Comparison of ENCODE assay signal across 8 mouse cellular contexts in the genomic region with DNA sequence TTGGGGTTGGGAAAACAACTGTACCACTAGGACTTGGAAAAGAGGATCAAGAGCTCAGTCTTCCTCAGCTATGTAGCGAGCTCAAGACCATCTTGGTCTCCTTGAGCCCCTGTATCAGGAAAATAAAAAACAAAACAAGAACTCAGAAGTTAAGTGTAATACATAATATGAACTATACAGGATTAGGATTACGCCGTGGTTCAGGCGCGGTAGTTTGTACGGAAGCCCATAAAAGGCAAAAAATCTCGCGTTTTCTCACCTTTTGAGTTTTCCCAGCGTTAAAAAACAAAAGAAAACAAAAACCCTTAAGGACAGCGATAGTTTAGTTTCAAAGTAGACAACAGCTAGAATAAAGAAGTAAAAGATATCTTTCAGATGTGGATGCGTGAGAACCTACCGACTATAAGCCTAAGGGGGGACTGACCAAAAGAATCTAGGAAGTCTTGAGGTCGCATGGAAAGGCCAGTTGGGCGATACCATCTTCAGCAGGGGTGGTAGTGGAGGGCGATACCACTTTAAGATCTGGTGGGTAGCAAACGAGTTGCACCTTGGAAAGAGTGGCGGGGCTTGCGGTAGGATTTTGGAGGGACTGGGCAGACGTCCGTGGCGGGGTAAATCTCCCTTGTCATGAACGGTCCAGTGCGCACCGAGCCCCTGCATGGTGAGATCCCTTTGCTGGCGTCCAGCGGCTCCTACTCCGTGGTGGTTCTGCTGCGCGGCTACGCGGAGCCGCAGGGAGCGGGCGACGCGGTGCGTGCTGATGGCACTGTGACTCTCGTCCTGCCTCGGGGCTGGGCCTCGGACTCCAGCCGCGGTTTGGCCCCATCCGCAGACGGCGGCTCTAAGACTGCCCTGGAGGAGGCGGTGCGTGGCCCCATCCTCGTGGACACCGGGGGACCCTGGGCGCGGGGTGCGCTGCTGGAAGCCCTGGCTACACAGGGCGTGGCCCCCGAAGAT. TPM values are rescaled to one million over a fixed set of nuclear protein-coding genes. Genes with fewer than 3 reads are reported as not detected.
A peak's percentile ranks its signal among the peaks of the same experiment; 100 is the strongest.
DNase-seq lines count a peak whose midpoint lies in the region; ATAC-seq and TF ChIP-seq lines count a peak whose summit lies in the region.

TSS of gene Mblac1 (plus strand) at position 544 of the 957 bp plus-strand sequence.

- H3K36me3 ChIP-seq in heart, embryonic 11.5 days (ENCODE audit: control insufficient read depth, insufficient read depth, low read length), result peaks cover 3% of the 10 kb centered on the region; the same call in 1 of the 2 replicates
- H3K36me3 ChIP-seq in kidney, embryonic 16.5 days (ENCODE audit: insufficient read depth, low read length), result peaks cover 11% of the 10 kb centered on the region
- peaks cover 35% of the 10 kb centered on the region for H3K36me3 ChIP-seq in liver, embryonic 12.5 days
- H3K36me3 ChIP-seq in stomach, embryonic 15.5 days, result no peaks in the 10 kb centered on the region

- peak; percentile 79 for DNase-seq in B cell, adult 2 months
- peak; percentile 62 to 75 for DNase-seq in natural killer cell, adult 2 months (ENCODE audit: low spot score in 2 of 2)

- peak within 1 kb of the TSS; percentile 91 for H3K9ac ChIP-seq in heart, embryonic 11.5 days (ENCODE audit: low read depth, low read length)
- H3K9ac ChIP-seq in kidney, embryonic 16.5 days (replicated peaks; ENCODE audit: low read length), result peak within 1 kb of the TSS; percentile 88
- peak within 1 kb of the TSS; percentile 89 for H3K9ac ChIP-seq in liver, embryonic 12.5 days
- H3K9ac ChIP-seq in stomach, embryonic 15.5 days, result peak within 1 kb of the TSS; percentile 71

- no peak for TF ChIP-seq POLR2A in bone marrow macrophage, adult 2 months (IDR thresholded peaks at IDR 0.05; ENCODE audit: borderline replicate concordance, low read depth, low read length)
- TF ChIP-seq POLR2A in embryonic fibroblast, embryonic 13.5 days (IDR thresholded peaks at IDR 0.05; ENCODE audit: low read depth, low read length), result peak; percentile 81

- H3K4me1 ChIP-seq in bone marrow macrophage, adult 2 months (ENCODE audit: control insufficient read depth, insufficient read depth, low read length), result peaks cover 22% of the 10 kb centered on the region
- H3K4me1 ChIP-seq in embryonic fibroblast, embryonic 13.5 days (ENCODE audit: control insufficient read depth, insufficient read depth, low read length), result no peaks in the 10 kb centered on the region
- H3K4me1 ChIP-seq in heart, embryonic 11.5 days (ENCODE audit: control insufficient read depth, insufficient read depth, low read length), result no peaks in the 10 kb centered on the region
- H3K4me1 ChIP-seq in kidney, embryonic 16.5 days (ENCODE audit: insufficient read depth, low read length), result peaks cover 13% of the 10 kb centered on the region; the same call in 1 of the 2 replicates
- peaks cover 20% of the 10 kb centered on the region for H3K4me1 ChIP-seq in liver, embryonic 12.5 days
- H3K4me1 ChIP-seq in stomach, embryonic 15.5 days, result no peaks in the 10 kb centered on the region

- WGBS in heart, embryonic 11.5 days (ENCODE audit: insufficient replicate concordance), result 8% methylated on average over 51 of the region's 54 CpGs
- WGBS in kidney, embryonic 16.5 days, result 7% methylated on average over 54 of the region's 54 CpGs
- 5% methylated on average over 54 of the region's 54 CpGs for WGBS in liver, embryonic 12.5 days (ENCODE audit: insufficient replicate concordance)
- WGBS in stomach, embryonic 15.5 days, result 7% methylated on average over 54 of the region's 54 CpGs

- TF ChIP-seq CTCF in bone marrow macrophage, adult 2 months (IDR thresholded peaks at IDR 0.05; ENCODE audit: low read depth, low read length), result no peak
- no peak for TF ChIP-seq CTCF in embryonic fibroblast, embryonic 13.5 days (IDR thresholded peaks at IDR 0.05; ENCODE audit: borderline replicate concordance, insufficient read depth, low read length)

- H3K27ac ChIP-seq in bone marrow macrophage, adult 2 months (ENCODE audit: insufficient read depth, low read depth, low read length), result peak within 1 kb of the TSS; percentile 96
- H3K27ac ChIP-seq in embryonic fibroblast, embryonic 13.5 days (ENCODE audit: insufficient read depth, low read length), result peak within 1 kb of the TSS; percentile 6
- peak within 1 kb of the TSS; percentile 79 for H3K27ac ChIP-seq in heart, embryonic 11.5 days (ENCODE audit: low read depth, low read length)
- peak within 1 kb of the TSS; percentile 90 for H3K27ac ChIP-seq in kidney, embryonic 16.5 days (ENCODE audit: low read length)
- H3K27ac ChIP-seq in liver, embryonic 12.5 days, result peak within 1 kb of the TSS; percentile 80
- peak within 1 kb of the TSS; percentile 72 for H3K27ac ChIP-seq in stomach, embryonic 15.5 days

- peak within 1 kb of the TSS; percentile 88 for H3K4me3 ChIP-seq in bone marrow macrophage, adult 2 months (ENCODE audit: insufficient read depth, low read length)
- peak within 1 kb of the TSS; percentile 49 for H3K4me3 ChIP-seq in embryonic fibroblast, embryonic 13.5 days (ENCODE audit: insufficient read depth, low read length)
- H3K4me3 ChIP-seq in heart, embryonic 11.5 days (ENCODE audit: low read depth, low read length), result peak within 1 kb of the TSS; percentile 73
- H3K4me3 ChIP-seq in kidney, embryonic 16.5 days (ENCODE audit: low read length), result peak within 1 kb of the TSS; percentile 77
- peak within 1 kb of the TSS; percentile 78 for H3K4me3 ChIP-seq in liver, embryonic 12.5 days
- peak within 1 kb of the TSS; percentile 73 for H3K4me3 ChIP-seq in stomach, embryonic 15.5 days (replicated peaks)

- H3K9me3 ChIP-seq in heart, embryonic 11.5 days (replicated peaks; ENCODE audit: control insufficient read depth, low read length), result no peaks in the 10 kb centered on the region
- no peaks in the 10 kb centered on the region for H3K9me3 ChIP-seq in kidney, embryonic 16.5 days (ENCODE audit: low read length)
- no peaks in the 10 kb centered on the region for H3K9me3 ChIP-seq in liver, embryonic 12.5 days (replicated peaks)
- H3K9me3 ChIP-seq in stomach, embryonic 15.5 days, result no peaks in the 10 kb centered on the region

- peak within 1 kb of the TSS; percentile 91 for H3K4me2 ChIP-seq in heart, embryonic 11.5 days
- peak within 1 kb of the TSS; percentile 97 for H3K4me2 ChIP-seq in kidney, embryonic 16.5 days (replicated peaks; ENCODE audit: low read depth, low read length)
- peak within 1 kb of the TSS; percentile 99 for H3K4me2 ChIP-seq in liver, embryonic 12.5 days
- peak within 1 kb of the TSS; percentile 93 for H3K4me2 ChIP-seq in stomach, embryonic 15.5 days

- peak; percentile 82 for ATAC-seq in heart, embryonic 11.5 days (replicated peaks; ENCODE audit: insufficient number of reproducible peaks, low FRiP score, low TSS enrichment)
- ATAC-seq in kidney, embryonic 16.5 days (ENCODE audit: low FRiP score, low TSS enrichment), result peak; percentile 85
- peak; percentile 84 for ATAC-seq in liver, embryonic 12.5 days
- ATAC-seq in stomach, embryonic 15.5 days (ENCODE audit: insufficient read depth, low FRiP score, low read depth), result peak; percentile 88

- no peaks in the 10 kb centered on the region for H3K27me3 ChIP-seq in heart, embryonic 11.5 days (ENCODE audit: control insufficient read depth, insufficient read depth, low read length)
- no peaks in the 10 kb centered on the region for H3K27me3 ChIP-seq in kidney, embryonic 16.5 days (ENCODE audit: insufficient read depth, low read length)
- no peaks in the 10 kb centered on the region for H3K27me3 ChIP-seq in liver, embryonic 12.5 days (replicated peaks)
- no peaks in the 10 kb centered on the region for H3K27me3 ChIP-seq in stomach, embryonic 15.5 days (replicated peaks)

RNA-seq across cellular contexts. Expression of gene Mblac1, which starts in this region (rescaled TPM):
- 5.4 and 5.8 TPM in 2 replicates for polyA plus RNA-seq in bone marrow macrophage, adult 2 months (2012; ENCODE audit: insufficient read depth, insufficient read length, missing spikeins)
- 2.1 and 3.5 TPM in 2 replicates for polyA plus RNA-seq in embryonic fibroblast, embryonic 13.5 days (2011; ENCODE audit: insufficient read length, low read depth, missing spikeins)
- 4.5 and 5.9 TPM in 2 replicates for polyA plus RNA-seq in heart, embryonic 11.5 days (2014; fragmentation: Nextera tagmentation; extraction: Ambion mirVana)
- 9.6 and 11.2 TPM in 2 replicates for polyA plus RNA-seq in kidney, embryonic 16.5 days (2015; fragmentation: Nextera tagmentation; extraction: Ambion mirVana)
- 4.3 TPM in 2 replicates for polyA plus RNA-seq in liver, embryonic 12.5 days (2016; fragmentation: Nextera tagmentation; extraction: Ambion mirVana)
- 8.1 and 9.4 TPM in 2 replicates for polyA plus RNA-seq in stomach, embryonic 15.5 days (2015; fragmentation: Nextera tagmentation; extraction: Ambion mirVana)

Comparison
In these comparisons a context has a peak if more than half of its experiments do, and no peak if none do; other contexts are left out.
1. Peak in every context shown above with its lines: DNase-seq, ATAC-seq, H3K4me3 ChIP-seq and H3K27ac ChIP-seq.
2. H3K27ac ChIP-seq: peak in every context shown above with its lines; median percentile 96 in bone marrow macrophage, adult 2 months; 90 in kidney, embryonic 16.5 days; 80 in liver, embryonic 12.5 days; 79 in heart, embryonic 11.5 days; 72 in stomach, embryonic 15.5 days; 6 in embryonic fibroblast, embryonic 13.5 days.